Comparison of ENCODE assay signal across 10 mouse cellular contexts in the genomic region with DNA sequence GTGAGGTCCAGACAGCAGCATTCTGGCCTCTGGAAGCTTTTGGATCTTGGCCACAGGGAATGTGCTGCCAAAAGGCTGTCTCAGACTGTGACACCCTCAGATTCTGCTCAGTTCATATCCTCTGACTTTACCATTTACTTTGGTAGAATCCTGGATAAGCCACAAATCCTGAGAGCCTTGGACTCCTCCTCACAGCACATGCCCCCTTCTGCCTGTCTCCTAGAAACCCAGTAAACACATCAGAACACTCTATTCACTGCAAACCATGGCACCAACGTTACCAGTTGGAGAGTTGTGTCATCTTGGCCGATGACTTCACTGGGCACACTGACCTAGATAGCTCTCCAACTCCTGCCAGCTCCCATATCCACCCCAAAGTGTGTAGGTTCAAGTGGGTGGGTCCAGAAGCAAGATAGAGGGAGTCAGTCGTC.
DNase-seq lines count a peak whose midpoint lies in the region; ATAC-seq and TF ChIP-seq lines count a peak whose summit lies in the region.
"Had no signal": no experiment of that assay in that cellular context is flagged by ENCODE, and none has a peak within 500 bp of the region (broad histone marks: within the 10 kb centered on the region; RNA-seq: fewer than 3 reads in every experiment).

No protein-coding gene starts in this region.

- WGBS in hindbrain, embryonic 14.5 days = 59% methylated on average over 3 of the region's 3 CpGs
- WGBS in hindbrain, embryonic 13.5 days = 75% methylated on average over 3 of the region's 3 CpGs
- 74% methylated on average over 3 of the region's 3 CpGs for WGBS in thymus, adult 2 months

- peak; percentile 38; the same call in 1 of the 2 replicates for ATAC-seq in hindbrain, embryonic 14.5 days (ENCODE audit: low FRiP score)
- no peak for ATAC-seq in hindbrain, embryonic 13.5 days (ENCODE audit: low FRiP score)

- no peak overlapping the region for H3K4me2 ChIP-seq in hindbrain, embryonic 14.5 days (replicated peaks)
- no peak overlapping the region for H3K4me2 ChIP-seq in hindbrain, embryonic 13.5 days
- H3K4me2 ChIP-seq: limb, embryonic 15.5 days had no signal

- H3K4me1 ChIP-seq in hindbrain, embryonic 14.5 days (replicated peaks; ENCODE audit: control insufficient read depth, insufficient read depth, low read length) = peaks cover 21% of the 10 kb centered on the region; the same call in 1 of the 2 replicates
- peaks cover 34% of the 10 kb centered on the region for H3K4me1 ChIP-seq in hindbrain, embryonic 13.5 days (replicated peaks)
- no peaks in the 10 kb centered on the region for H3K4me1 ChIP-seq in thymus, adult 2 months (replicated peaks; ENCODE audit: control insufficient read depth, insufficient read depth, low read length)

- no peaks in the 10 kb centered on the region for H3K9me3 ChIP-seq in hindbrain, embryonic 14.5 days (ENCODE audit: control insufficient read depth, low read length)
- H3K9me3 ChIP-seq in hindbrain, embryonic 13.5 days = no peaks in the 10 kb centered on the region
- H3K9me3 ChIP-seq: limb, embryonic 15.5 days had no signal

- H3K27ac ChIP-seq in hindbrain, embryonic 14.5 days = 0 out of 2 replicates have a peak overlapping the region, but pooled peaks have one; percentile 9
- no peak overlapping the region for H3K27ac ChIP-seq in hindbrain, embryonic 13.5 days
- no peak overlapping the region for H3K27ac ChIP-seq in thymus, adult 2 months (ENCODE audit: control insufficient read depth, insufficient read depth, low read length)
- H3K27ac ChIP-seq: limb, embryonic 15.5 days had no signal

- no peaks in the 10 kb centered on the region for H3K36me3 ChIP-seq in hindbrain, embryonic 14.5 days (replicated peaks; ENCODE audit: control insufficient read depth, insufficient read depth)
- H3K36me3 ChIP-seq in hindbrain, embryonic 13.5 days = no peaks in the 10 kb centered on the region
- H3K36me3 ChIP-seq in thymus, adult 2 months (ENCODE audit: control insufficient read depth, insufficient read depth, low read length) = no peaks in the 10 kb centered on the region
- H3K36me3 ChIP-seq: G1E; limb, embryonic 15.5 days had no signal

- no peak for TF ChIP-seq CTCF in thymus, adult 2 months (IDR thresholded peaks at IDR 0.05; ENCODE audit: borderline replicate concordance, control insufficient read depth, extremely low read depth, insufficient read depth, low read length, poor library complexity)

- no peak overlapping the region for H3K9ac ChIP-seq in hindbrain, embryonic 14.5 days
- no peak overlapping the region for H3K9ac ChIP-seq in hindbrain, embryonic 13.5 days
- H3K9ac ChIP-seq: limb, embryonic 15.5 days had no signal

- no peak for DNase-seq in hindbrain, embryonic 14.5 days (ENCODE audit: low spot score)
- peak; percentile 45 for DNase-seq in right cerebral cortex, adult 18-20 months
- DNase-seq in right cerebral cortex, postnatal 4 days = no peak
- peak; percentile 23 to 54 for DNase-seq in cerebellum, postnatal 25 days
- DNase-seq in thymus, adult 2 months = no peak
- no peak for DNase-seq in urinary bladder, adult 18-20 months (ENCODE audit: low spot score in 2 of 2)
- DNase-seq: midbrain, embryonic 14.5 days had no signal

- no peak overlapping the region for H3K4me3 ChIP-seq in hindbrain, embryonic 14.5 days (replicated peaks; ENCODE audit: low read length)
- no peak overlapping the region for H3K4me3 ChIP-seq in hindbrain, embryonic 13.5 days
- H3K4me3 ChIP-seq in thymus, adult 2 months (ENCODE audit: control insufficient read depth, insufficient read depth, low read length) = no peak overlapping the region
- H3K4me3 ChIP-seq: limb, embryonic 15.5 days had no signal

- H3K27me3 ChIP-seq in hindbrain, embryonic 14.5 days (ENCODE audit: control insufficient read depth, insufficient read depth, low read length) = no peaks in the 10 kb centered on the region
- no peaks in the 10 kb centered on the region for H3K27me3 ChIP-seq in hindbrain, embryonic 13.5 days
- H3K27me3 ChIP-seq in thymus, adult 2 months (ENCODE audit: control insufficient read depth, insufficient read depth, low read length) = no peaks in the 10 kb centered on the region
- H3K27me3 ChIP-seq: limb, embryonic 15.5 days had no signal

- no peak for TF ChIP-seq POLR2A in thymus, adult 2 months (IDR thresholded peaks at IDR 0.05; ENCODE audit: control insufficient read depth, extremely low read depth, insufficient read depth, low read length, poor library complexity)

Comparison
In these comparisons a context has a peak if more than half of its experiments do, and no peak if none do; other contexts are left out.
1. DNase-seq: peak in right cerebral cortex, adult 18-20 months (single experiment) and cerebellum, postnatal 25 days (2 of 2); none in hindbrain, embryonic 14.5 days (single experiment), right cerebral cortex, postnatal 4 days (single experiment), thymus, adult 2 months (single experiment) and urinary bladder, adult 18-20 months (0 of 2).